Mouse (Mus musculus) left cerebral cortex, postnatal 14 days (tissue): ENCODE measurements around the gene Trim58. TPM values are rescaled to one million over a fixed set of nuclear protein-coding genes. Genes with fewer than 3 reads are reported as not detected.

ENCODE experiments used
- DNase-seq, 2 experiments: peaks; one replicate each; pipeline ENCODE4 v3.0.0; 2021 to 2022; ENCODE audit warnings: low spot score in 2 of 2, mixed read lengths in 1 of 2
- intact Hi-C: fragments of 180-260 bp; cut with DNase I; formaldehyde crosslinking; loops from one replicate; pipeline ENCODE4 v1.15.1; 2025
- total RNA-seq, 2 experiments: library from RNA; stranded (reverse); gene quantifications; 2 replicates each; pipeline ENCODE4 v1.2.3; 2021

The Trim58 gene
- total RNA-seq, 2 experiments from 2014 or later: 0.15 TPM; not detected in 1

GRCm38 (mm10) chr11:58641057-58641456 lies 792 bp downstream of the Trim58 start:
- intact Hi-C loops: no loop called here
- DNase-seq: no peak

GRCm38 (mm10) chr11:58641638-58642358 lies 1.5 kb downstream of the Trim58 start:
- intact Hi-C loops: no loop called here
- no peak for DNase-seq

- DNase-seq: peak; percentile 12 to 71
- intact Hi-C loops: no loop called here
These were observed 3.1 kb downstream of the Trim58 start for GRCm38 (mm10) chr11:58643350-58643749.

DNA sequence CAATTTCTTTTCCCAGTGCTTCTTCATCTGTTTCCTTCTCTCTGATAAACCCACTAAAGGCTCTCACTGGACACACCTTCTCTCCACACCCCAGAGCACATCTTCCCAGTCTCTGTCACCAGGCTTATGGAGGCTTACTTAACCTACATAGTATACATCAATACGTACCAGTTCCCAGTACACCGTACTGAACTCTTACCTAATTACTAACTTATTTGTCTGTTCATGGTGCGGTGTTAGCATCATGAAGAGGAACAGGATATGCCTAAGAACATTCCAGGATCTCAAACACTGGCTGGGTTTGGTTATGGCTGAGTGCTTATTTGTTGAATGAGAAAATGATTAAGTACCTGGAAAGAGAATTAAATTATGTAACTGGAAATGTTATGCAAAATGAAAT lies 14.9 kb downstream of the Trim58 start:
- DNase-seq: no peak
- intact Hi-C loops: no loop called here

DNA sequence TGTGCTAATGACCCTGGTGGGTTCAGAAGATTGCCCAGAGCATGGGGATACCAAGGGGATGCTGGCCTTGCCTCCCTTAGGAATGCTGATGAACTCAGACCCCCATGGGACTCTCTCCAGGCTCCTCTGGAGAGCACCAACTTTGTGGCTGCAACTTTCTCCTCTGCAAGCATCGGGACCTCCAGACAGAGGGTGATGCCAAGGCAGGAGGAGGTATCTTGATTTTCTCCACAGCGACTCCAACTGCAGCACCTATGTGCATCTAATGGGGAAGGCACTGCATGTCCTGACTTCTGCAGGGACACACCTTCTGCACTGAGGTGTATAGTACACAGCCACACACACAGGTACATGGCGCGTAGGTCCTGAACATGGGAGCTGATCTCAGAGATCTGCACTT lies 18.3 kb downstream of the Trim58 start, which contains the start of gene Olfr322:
Gene Olfr322 (plus strand): TSS at position 187 of the 400 bp plus-strand sequence.
- DNase-seq: no peak
- intact Hi-C loops: no loop called here

DNA sequence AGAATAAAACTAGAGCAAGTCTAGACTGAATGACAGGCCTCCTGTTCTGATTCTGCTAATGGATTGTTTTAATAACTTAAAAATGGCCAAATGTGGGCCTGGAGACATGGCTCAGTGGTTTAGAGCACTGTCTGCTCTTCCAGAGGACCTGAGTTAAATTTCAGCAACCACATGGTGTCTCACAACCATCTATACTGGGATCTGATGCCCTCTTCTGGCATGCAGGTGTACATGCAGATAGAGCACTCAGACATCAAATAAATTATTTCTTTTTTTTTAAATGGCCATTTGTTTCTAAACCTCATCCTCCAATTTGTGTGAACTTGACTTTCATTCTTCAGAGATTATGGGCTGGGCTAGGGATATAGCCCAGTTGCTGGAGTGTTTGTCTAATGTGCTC lies 29.0 kb downstream of the Trim58 start:
- intact Hi-C loops: no loop called here
- DNase-seq: no peak

GRCm38 (mm10) chr11:58671825-58672224 lies 31.6 kb downstream of the Trim58 start:
- intact Hi-C loops: no loop called here

GRCm38 (mm10) chr11:58680799-58681198 lies 40.5 kb downstream of the Trim58 start, which contains the start of gene Olfr320:
Gene Olfr320 (plus strand): TSS chr11:58681099.
- DNase-seq: no peak
- intact Hi-C loops: no loop called here

More at GRCm38 (mm10) chr11:58671825-58672224, 31.6 kb downstream of the Trim58 start:
- DNase-seq: no peak

DNA sequence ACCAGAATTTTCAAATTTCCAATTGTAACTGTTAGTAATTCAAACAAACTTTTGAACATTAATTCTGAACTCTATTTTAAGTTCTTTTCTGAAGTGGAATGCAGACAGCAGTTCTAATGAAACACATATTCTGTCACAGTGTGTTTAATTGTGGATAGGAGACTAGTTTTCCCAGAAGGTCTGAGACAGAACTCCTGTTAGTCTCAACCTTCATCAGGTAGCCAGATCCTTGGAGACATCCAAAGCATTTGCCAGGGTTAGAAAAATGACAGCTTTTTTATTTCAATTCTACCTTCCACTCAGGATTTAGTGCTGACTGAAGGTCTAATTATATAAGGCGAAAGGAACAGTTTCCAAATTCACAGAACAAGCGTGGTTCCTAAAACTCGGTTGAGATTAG lies 58.6 kb downstream of the Trim58 start, which contains the start of gene Olfr319:
Gene Olfr319 (plus strand): TSS at position 301 of the 400 bp plus-strand sequence.
- intact Hi-C loops: no loop called here
- DNase-seq: no peak

Other genes with a start within 250 kb of the Trim58 start
- gene 1810065E05Rik, start 219.4 kb upstream of the Trim58 start, total RNA-seq: not detected
- not detected for gene Gm12253, start 207.9 kb upstream of the Trim58 start, total RNA-seq
- gene Lypd9, start 187.5 kb upstream of the Trim58 start, total RNA-seq: not detected
- not detected for gene Olfr30, start 178.2 kb upstream of the Trim58 start, total RNA-seq
- gene Olfr332, start 147.9 kb upstream of the Trim58 start, total RNA-seq: not detected
- not detected for gene Olfr331, start 137.9 kb upstream of the Trim58 start, total RNA-seq
- not detected for gene Olfr330, start 105.6 kb upstream of the Trim58 start, total RNA-seq
- not detected for gene Olfr329-ps, start 94.0 kb upstream of the Trim58 start, total RNA-seq
- gene Olfr328, start 84.8 kb upstream of the Trim58 start, total RNA-seq: under 1 TPM; 0.11 TPM
- gene Olfr224, start 69.9 kb upstream of the Trim58 start, total RNA-seq: not detected
- not detected for gene Olfr325, start 62.7 kb upstream of the Trim58 start, total RNA-seq
- not detected for gene Olfr324, start 45.4 kb upstream of the Trim58 start, total RNA-seq
- gene 2210407C18Rik, start 24.4 kb upstream of the Trim58 start, total RNA-seq: under 1 TPM in 1 of 2 experiments, not detected in 1; 0.42 TPM
- not detected for gene Olfr323, start 10.0 kb upstream of the Trim58 start, total RNA-seq
- gene Olfr322, start 18.3 kb downstream of the Trim58 start, total RNA-seq: not detected
- gene Olfr320, start 40.6 kb downstream of the Trim58 start, total RNA-seq: not detected
- not detected for gene Olfr319, start 58.7 kb downstream of the Trim58 start, total RNA-seq
- under 1 TPM in 1 of 2 experiments, not detected in 1; 0.13 TPM for gene Olfr318, start 83.5 kb downstream of the Trim58 start, total RNA-seq
- under 1 TPM in 1 of 2 experiments, not detected in 1; 0.15 TPM for gene Olfr317, start 98.7 kb downstream of the Trim58 start, total RNA-seq
- under 1 TPM; 0.13 to 0.42 TPM for gene Olfr316, start 112.3 kb downstream of the Trim58 start, total RNA-seq
- not detected for gene Olfr315, start 132.7 kb downstream of the Trim58 start, total RNA-seq
- not detected for gene Olfr314, start 142.5 kb downstream of the Trim58 start, total RNA-seq
- gene Fam183b, start 161.5 kb downstream of the Trim58 start, total RNA-seq: 1 to 10 TPM in 1 of 2 experiments, under 1 TPM in 1; 0.89 to 2.1 TPM
- gene Olfr313, start 174.5 kb downstream of the Trim58 start, total RNA-seq: not detected
- not detected for gene Olfr312, start 188.8 kb downstream of the Trim58 start, total RNA-seq
- gene Olfr311, start 198.8 kb downstream of the Trim58 start, total RNA-seq: not detected
- gene Gm12258, start 206.7 kb downstream of the Trim58 start, total RNA-seq: 10 to 100 TPM; 16.7 TPM
- 1 to 10 TPM; 9.3 TPM for gene 2810021J22Rik, start 226.8 kb downstream of the Trim58 start, total RNA-seq